Mouse (Mus musculus) ES-E14 (cell line): Measurements from ENCODE around the gene Tescl. TPM values are rescaled to one million over a fixed set of nuclear protein-coding genes. Genes with fewer than 3 reads are reported as not detected.
A peak's percentile ranks its signal among the peaks of the same experiment; 100 is the strongest.

Experiments
- DNase-seq: peaks from one replicate; pipeline ENCODE4 v3.0.0-alpha.2; 2013; ENCODE audit warnings: low read depth, low spot score
- H3K27ac ChIP-seq: 2 replicates; pipeline ENCODE4 v1.5.1; 2012; ENCODE audit warnings: low read depth, mild to moderate bottlenecking, low read length, moderate library complexity, mixed read lengths; ENCODE audit not compliant: poor library complexity, insufficient read depth, severe bottlenecking
- H3K36me3 ChIP-seq: 2 replicates; pipeline ENCODE4 v1.6.1; 2012; ENCODE audit warnings: mild to moderate bottlenecking, low read length, moderate library complexity, mixed read lengths; ENCODE audit not compliant: control insufficient read depth, poor library complexity, insufficient read depth, severe bottlenecking
- H3K4me1 ChIP-seq, 2 experiments: fragments of 150-350 bp in 1 of 2; sonication (generic) in 1 of 2; 2 replicates each; pipeline ENCODE4 v1.6.1; 2012; ENCODE audit warnings: low read length in 2 of 2, mild to moderate bottlenecking in 1 of 2, mixed read lengths in 1 of 2; ENCODE audit not compliant: control insufficient read depth in 2 of 2, insufficient read depth in 2 of 2, poor library complexity in 1 of 2
- H3K4me3 ChIP-seq, 2 experiments: fragments of 150-350 bp in 1 of 2; sonication (generic) in 1 of 2; 2 replicates each; pipeline ENCODE4 v1.5.1; 2012; ENCODE audit warnings: low read length in 2 of 2, low read depth in 1 of 2, mild to moderate bottlenecking in 1 of 2, mixed read lengths in 1 of 2; ENCODE audit not compliant: insufficient read depth in 1 of 2, poor library complexity in 1 of 2, severe bottlenecking in 1 of 2
- H3K9ac ChIP-seq: 2 replicates; pipeline ENCODE4 v1.6.1; 2012; ENCODE audit warnings: low read depth, mild to moderate bottlenecking, low read length, mixed read lengths; ENCODE audit not compliant: poor library complexity, insufficient read depth, severe bottlenecking
- H3K9me3 ChIP-seq: fragments of 150-350 bp; sonication (generic); 2 replicates; pipeline ENCODE4 v1.6.1; 2012; ENCODE audit warnings: low read depth, mild to moderate bottlenecking, low read length; ENCODE audit not compliant: control insufficient read depth, insufficient read depth
- CHD2 ChIP-seq: IDR thresholded peaks from 2 replicates; pipeline ENCODE4 v1.6.1; 2014; ENCODE audit warnings: mild to moderate bottlenecking, low read depth, low read length, inconsistent platforms
- HCFC1 ChIP-seq: IDR thresholded peaks from 2 replicates; pipeline ENCODE4 v1.6.1; 2012; ENCODE audit warnings: low read length, inconsistent platforms, borderline replicate concordance; ENCODE audit not compliant: insufficient read depth
- MAFK ChIP-seq: IDR thresholded peaks from 2 replicates; pipeline ENCODE4 v1.6.1; 2014; ENCODE audit warnings: mild to moderate bottlenecking, low read depth, low read length, inconsistent platforms; ENCODE audit not compliant: insufficient read depth
- ZC3H11A ChIP-seq: IDR thresholded peaks from 2 replicates; pipeline ENCODE4 v1.6.1; 2012; ENCODE audit warnings: low read depth, mild to moderate bottlenecking, inconsistent platforms, low read length, borderline replicate concordance
- ZNF384 ChIP-seq: IDR thresholded peaks from 2 replicates; pipeline ENCODE4 v1.6.1; 2012; ENCODE audit warnings: low read depth, low read length, inconsistent platforms
- in situ Hi-C, 2 experiments: fragments of 600-800 bp; cut with MboI; formaldehyde crosslinking; loops; one replicate each; pipeline ENCODE4 v1.15.1; 2025; ENCODE audit warnings: low sequenced_read_pairs in 2 of 2, inconsistent platforms in 1 of 2; ENCODE audit not compliant: unreplicated experiment in 2 of 2
- total RNA-seq: library from RNA; depleted of rRNA; stranded (reverse); fragments of 300-350 nt; gene quantifications from 2 replicates; pipeline ENCODE4 v1.2.3, GENCODE M21; 2012

Tescl gene
- total RNA-seq, 1 experiment = 2.4 TPM

DNA sequence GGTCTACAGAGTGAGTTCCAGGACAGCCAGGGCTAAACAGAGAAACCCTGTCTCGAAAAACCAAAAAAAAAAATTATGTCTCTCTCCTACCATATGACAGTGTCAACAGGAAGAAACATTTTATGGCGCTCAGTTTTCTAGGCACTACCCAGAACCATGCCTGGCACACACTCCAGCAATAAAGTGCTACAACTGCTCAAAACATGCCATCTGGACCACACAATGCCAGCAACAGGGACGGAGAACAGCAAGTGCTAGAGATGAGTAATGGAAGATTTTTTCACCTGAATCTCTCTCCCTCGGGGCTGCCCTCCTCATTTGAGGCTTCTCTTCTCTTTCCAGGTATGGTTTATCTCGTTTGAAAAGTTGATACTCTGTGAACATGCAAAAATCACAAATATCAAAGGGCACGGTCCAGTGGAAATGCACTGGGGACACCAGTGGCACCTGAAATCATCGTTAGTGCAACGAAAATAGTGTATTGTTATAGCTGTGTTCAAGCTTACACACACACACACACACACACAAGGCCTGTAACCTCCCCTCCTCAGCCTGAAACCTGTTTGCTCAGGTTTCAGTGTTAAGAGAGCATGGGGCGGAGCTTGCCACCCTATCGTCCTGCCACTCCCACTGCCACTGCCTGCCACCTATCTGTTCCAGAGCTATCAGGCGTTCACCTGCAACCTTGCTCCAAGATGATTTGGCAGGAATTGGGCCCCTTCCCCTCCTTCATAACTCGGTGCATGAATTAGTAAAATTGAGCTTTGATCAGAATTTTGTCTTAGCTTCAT is 40.5 kb downstream of the Tescl start:
- DNase-seq = no peak
- TF ChIP-seq MAFK = no peak
- no peak for TF ChIP-seq ZC3H11A
- TF ChIP-seq CHD2 = no peak
- no peak for TF ChIP-seq ZNF384
- TF ChIP-seq HCFC1 = no peak
- Histone ChIP-seq H3K4me3 (no peak overlapping the region), H3K4me1 (peaks cover 0 to 5% of the 10 kb centered on the region in 2 experiments; a peak in 1 of 4 replicates), H3K9ac (no peak overlapping the region), H3K9me3 (no peaks in the 10 kb centered on the region), H3K27ac (no peak overlapping the region), H3K36me3 (peaks cover 29% of the 10 kb centered on the region; the same call in 1 of the 2 replicates)
- in situ Hi-C loops = no loop called here

DNA sequence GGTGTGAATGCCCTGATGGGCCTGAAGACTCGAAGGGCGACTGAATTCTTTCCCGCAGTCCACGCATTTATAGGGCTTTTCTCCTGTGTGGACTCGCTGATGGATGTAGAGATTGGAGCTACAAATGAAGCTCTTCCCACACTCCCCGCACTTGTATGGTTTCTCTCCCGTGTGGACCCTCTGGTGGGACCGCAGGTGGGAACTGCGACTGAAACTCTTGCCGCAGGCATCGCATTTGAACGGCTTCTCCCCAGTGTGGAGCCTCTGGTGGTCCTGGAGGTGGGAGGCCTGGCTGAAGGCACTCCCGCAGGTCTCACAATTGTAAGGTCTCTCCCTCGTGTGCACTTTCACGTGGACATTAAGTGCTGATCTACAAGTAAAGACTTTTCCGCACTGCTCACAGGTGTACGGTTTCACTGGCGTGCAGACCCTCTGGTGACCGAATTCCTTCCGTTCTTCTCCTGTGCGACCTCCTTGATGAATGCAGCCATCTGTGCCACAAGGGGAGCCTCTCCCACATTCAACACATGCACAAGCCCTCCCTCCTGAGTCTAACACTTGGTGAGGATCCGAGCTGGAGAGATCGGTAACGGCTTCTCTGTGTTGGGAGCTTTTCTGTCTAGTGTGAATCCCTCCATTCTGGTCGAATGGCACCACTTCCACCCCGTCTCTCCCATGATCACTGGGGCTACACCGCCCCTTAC is 42.2 kb downstream of the Tescl start:
- H3K27ac ChIP-seq = no peak overlapping the region
- in situ Hi-C loops = no loop called here
- peak overlapping the region; percentile 10; the same call in 1 of the 2 replicates for H3K9ac ChIP-seq
- H3K36me3 ChIP-seq = peaks cover 27% of the 10 kb centered on the region; the same call in 1 of the 2 replicates
- H3K4me3 ChIP-seq = 0 out of 4 replicates have a peak overlapping the region, but pooled peaks of 1 of the 2 experiments have one; percentile 8
- TF ChIP-seq CHD2 (no peak), HCFC1 (no peak), MAFK (no peak), ZC3H11A (no peak), ZNF384 (no peak)
- no peak for DNase-seq
- no peaks in the 10 kb centered on the region for H3K9me3 ChIP-seq
- H3K4me1 ChIP-seq = peaks cover 0 to 5% of the 10 kb centered on the region in 2 experiments; a peak in 1 of 4 replicates

DNA sequence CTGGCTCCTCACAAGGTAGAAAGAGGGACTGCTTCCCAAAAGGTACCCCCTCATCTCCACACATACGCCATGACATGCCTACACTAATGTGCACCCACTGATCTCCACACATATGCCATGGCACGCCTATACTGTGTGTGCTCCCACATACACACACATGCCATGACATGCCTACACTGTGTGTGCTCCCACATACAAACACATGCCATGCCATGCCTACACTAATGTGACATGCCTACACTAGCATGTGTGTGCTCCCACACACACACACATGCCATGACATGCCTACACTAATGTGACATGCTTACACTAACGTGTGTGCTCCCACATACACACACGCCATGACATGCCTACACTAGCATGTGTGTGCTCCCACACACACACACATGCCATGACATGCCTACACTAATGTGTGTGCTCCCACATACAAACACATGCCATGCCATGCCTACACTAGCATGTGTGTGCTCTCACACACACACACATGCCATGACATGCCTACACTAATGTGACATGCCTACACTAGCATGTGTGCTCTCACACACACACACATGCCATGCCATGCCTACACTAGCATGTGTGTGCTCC is 43.5 kb downstream of the Tescl start:
- DNase-seq = no peak
- in situ Hi-C loops = no loop called here
- Histone ChIP-seq H3K36me3 (peaks cover 19% of the 10 kb centered on the region; the same call in 1 of the 2 replicates), H3K4me1 (peaks cover 0 to 5% of the 10 kb centered on the region in 2 experiments; a peak in 1 of 4 replicates), H3K9ac (no peak overlapping the region; the same call in 1 of the 2 replicates), H3K4me3 (no peak overlapping the region), H3K27ac (peak overlapping the region; percentile 41; the same call in 1 of the 2 replicates), H3K9me3 (no peaks in the 10 kb centered on the region)
- TF ChIP-seq CHD2 = no peak
- no peak for TF ChIP-seq HCFC1
- no peak for TF ChIP-seq ZNF384
- TF ChIP-seq ZC3H11A = no peak
- TF ChIP-seq MAFK = no peak

DNA sequence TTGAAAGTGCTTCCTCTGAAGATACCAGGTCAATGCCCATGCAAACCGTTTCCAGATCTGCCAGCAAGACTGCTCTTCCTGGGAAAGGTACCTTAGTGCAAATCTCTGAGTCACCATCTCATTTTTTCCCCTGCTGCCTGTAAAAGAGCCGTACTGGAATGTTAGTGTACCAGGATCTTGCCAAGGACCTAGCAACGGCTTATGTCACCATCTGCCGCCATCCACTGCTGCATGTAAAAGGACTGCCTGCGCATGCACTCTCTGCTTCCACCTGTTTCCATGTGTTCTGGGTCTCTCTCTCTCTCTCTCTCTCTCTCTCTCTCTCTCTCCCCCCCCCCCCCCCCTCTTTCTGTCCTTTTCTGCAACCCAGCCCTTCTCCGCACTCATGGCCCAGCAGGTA is 45.2 kb downstream of the Tescl start:
- no peak for DNase-seq
- Histone ChIP-seq H3K9me3 (no peaks in the 10 kb centered on the region), H3K36me3 (peaks cover 15% of the 10 kb centered on the region; the same call in 1 of the 2 replicates), H3K4me1 (peaks cover 0 to 5% of the 10 kb centered on the region in 2 experiments; a peak in 1 of 4 replicates), H3K27ac (no peak overlapping the region), H3K9ac (no peak overlapping the region), H3K4me3 (no peak overlapping the region)
- TF ChIP-seq CHD2 (no peak), MAFK (no peak), ZC3H11A (no peak), HCFC1 (no peak), ZNF384 (no peak)
- in situ Hi-C loops = no loop called here
